Mouse (Mus musculus) lung, adult 2 months (tissue): Measurements from ENCODE around the gene Erg28. TPM values are rescaled to one million over a fixed set of nuclear protein-coding genes. Genes with fewer than 3 reads are reported as not detected.
A peak's percentile ranks its signal among the peaks of the same experiment; 100 is the strongest.

ENCODE experiments used
- DNase-seq: peaks from one replicate; pipeline ENCODE4 v3.0.0; 2022
- H3K4me1 ChIP-seq: fragments of 200-500 bp; 2 replicates; pipeline ENCODE4 v1.6.1; 2011; ENCODE audit warnings: low read length; ENCODE audit not compliant: control insufficient read depth, insufficient read depth
- H3K4me3 ChIP-seq: fragments of 200-500 bp; replicated peaks from 2 replicates; pipeline ENCODE3; 2011; ENCODE audit warnings: low read depth, mild to moderate bottlenecking, control low read depth, low read length; ENCODE audit errors: extremely low read depth
- CTCF ChIP-seq: fragments of 200-500 bp; IDR thresholded peaks from 2 replicates; pipeline ENCODE4 v1.5.1; 2011; ENCODE audit warnings: mild to moderate bottlenecking, low read length, control low read depth; ENCODE audit not compliant: insufficient read depth
- POLR2A ChIP-seq: fragments of 200-500 bp; IDR thresholded peaks from 2 replicates; pipeline ENCODE4 v1.6.1; 2011; ENCODE audit warnings: low read depth, mild to moderate bottlenecking, control low read depth, low read length, borderline replicate concordance; ENCODE audit errors: extremely low read depth
- WGBS: fragments of 180-500 bp; shearing (Covaris S2); methylation state at CpG from one replicate; pipeline ENCODE4 v1.1.7; 2018; 5-methylcytosine and 5-hydroxymethylcytosine counted together
- polyA plus RNA-seq: library from polyadenylated mRNA; depleted of rRNA; stranded (reverse); fragments of >200 nt; gene quantifications from 2 replicates; pipeline ENCODE4 v1.2.3, GENCODE M21; 2012

The Erg28 gene
- polyA plus RNA-seq, 1 experiment = 35.6 TPM

GRCm38 (mm10) chr12:85828856-85829255 is 4.5 kb upstream of the Erg28 start:
- no peak overlapping the region for H3K4me3 ChIP-seq
- no peak for DNase-seq
- 95% methylated on average over 3 of the region's 3 CpGs for WGBS
- peaks cover 4% of the 10 kb centered on the region; the same call in 1 of the 2 replicates for H3K4me1 ChIP-seq
- TF ChIP-seq CTCF = no peak
- TF ChIP-seq POLR2A = no peak

GRCm38 (mm10) chr12:85825822-85826221 is 1.5 kb upstream of the Erg28 start:
- Histone ChIP-seq H3K4me3 (no peak overlapping the region), H3K4me1 (peaks cover 2% of the 10 kb centered on the region; the same call in 1 of the 2 replicates)
- TF ChIP-seq POLR2A (no peak), CTCF (no peak)
- WGBS = 49% methylated on average over 2 of the region's 2 CpGs
- DNase-seq = no peak

- no peak for TF ChIP-seq CTCF
- no peak for TF ChIP-seq POLR2A
- WGBS = 8% methylated on average over 8 of the region's 8 CpGs
- no peak for DNase-seq
- H3K4me3 ChIP-seq = peak overlapping the region; percentile 73
- no peaks in the 10 kb centered on the region; the same call in 1 of the 2 replicates for H3K4me1 ChIP-seq
Measured at GRCm38 (mm10) chr12:85825361-85825760, 1.0 kb upstream of the Erg28 start.

- Histone ChIP-seq H3K4me3 (no peak overlapping the region), H3K4me1 (no peaks in the 10 kb centered on the region; the same call in 1 of the 2 replicates)
- 69% methylated on average over 9 of the region's 9 CpGs for WGBS
- no peak for TF ChIP-seq POLR2A
- TF ChIP-seq CTCF = no peak
- no peak for DNase-seq
Measured at GRCm38 (mm10) chr12:85822051-85822450, 2.3 kb downstream of the Erg28 start.

GRCm38 (mm10) chr12:85813599-85813998 is 10.8 kb downstream of the Erg28 start:
- peak; percentile 54 for DNase-seq
- TF ChIP-seq CTCF (no peak), POLR2A (peak; percentile 36; the same call in 1 of the 2 replicates)
- WGBS = 15% methylated on average over 2 of the region's 2 CpGs
- H3K4me1 ChIP-seq = peaks cover 12% of the 10 kb centered on the region
- H3K4me3 ChIP-seq = no peak overlapping the region

- no peak overlapping the region for H3K4me3 ChIP-seq
- no peak for DNase-seq
- H3K4me1 ChIP-seq = peaks cover 12% of the 10 kb centered on the region
- 98% methylated on average over 4 of the region's 4 CpGs for WGBS
- TF ChIP-seq CTCF (no peak), POLR2A (no peak)
Measured at GRCm38 (mm10) chr12:85811676-85812075, 12.7 kb downstream of the Erg28 start.

- TF ChIP-seq CTCF (no peak), POLR2A (no peak)
- H3K4me3 ChIP-seq = no peak overlapping the region
- peaks cover 12% of the 10 kb centered on the region for H3K4me1 ChIP-seq
- DNase-seq = no peak
Measured at GRCm38 (mm10) chr12:85810959-85811358, 13.4 kb downstream of the Erg28 start.

GRCm38 (mm10) chr12:85809726-85810125 is 14.6 kb downstream of the Erg28 start:
- no peak for DNase-seq
- WGBS = 16% methylated on average over 6 of the region's 6 CpGs
- TF ChIP-seq POLR2A = no peak
- TF ChIP-seq CTCF = no peak
- H3K4me1 ChIP-seq = peaks cover 12% of the 10 kb centered on the region
- no peak overlapping the region for H3K4me3 ChIP-seq

GRCm38 (mm10) chr12:85800031-85800430 is 24.3 kb downstream of the Erg28 start:
- Histone ChIP-seq H3K4me1 (no peaks in the 10 kb centered on the region), H3K4me3 (no peak overlapping the region)
- no peak for DNase-seq
- 53% methylated on average over 9 of the region's 9 CpGs for WGBS
- TF ChIP-seq POLR2A (no peak), CTCF (no peak)

- DNase-seq = no peak
- 62% methylated on average over 1 of the region's 1 CpGs for WGBS
- no peak overlapping the region for H3K4me3 ChIP-seq
- TF ChIP-seq POLR2A (no peak), CTCF (no peak)
- H3K4me1 ChIP-seq = no peaks in the 10 kb centered on the region
Measured at GRCm38 (mm10) chr12:85795551-85795950, 28.8 kb downstream of the Erg28 start.

GRCm38 (mm10) chr12:85794094-85794493 is 30.3 kb downstream of the Erg28 start:
- WGBS = 76% methylated on average over 2 of the region's 2 CpGs
- no peak for TF ChIP-seq CTCF
- TF ChIP-seq POLR2A = no peak
- no peak overlapping the region for H3K4me3 ChIP-seq
- no peaks in the 10 kb centered on the region for H3K4me1 ChIP-seq
- no peak for DNase-seq
